Mouse (Mus musculus) forebrain, embryonic 13.5 days (tissue): ENCODE data around the gene Pspn. TPM values are rescaled to one million over a fixed set of nuclear protein-coding genes. Genes with fewer than 3 reads are reported as not detected.

Experiments
- ATAC-seq: fragments of 200-750 bp; cut with Nextera tagmentation; 2 replicates; pipeline ENCODE4 v1.8.0; 2017
- H3K27ac ChIP-seq: fragments of 300-500 bp; sonication (generic); 2 replicates; pipeline ENCODE4 v1.5.1; 2015; ENCODE audit warnings: inconsistent platforms, mild to moderate bottlenecking, moderate library complexity
- H3K27me3 ChIP-seq: fragments of 300-500 bp; sonication (generic); 2 replicates; pipeline ENCODE4 v1.6.1; 2015; ENCODE audit warnings: mild to moderate bottlenecking, inconsistent platforms
- H3K36me3 ChIP-seq: fragments of 300-500 bp; sonication (generic); 2 replicates; pipeline ENCODE4 v1.6.1; 2015; ENCODE audit warnings: mild to moderate bottlenecking, inconsistent platforms; ENCODE audit not compliant: poor library complexity, severe bottlenecking
- H3K4me1 ChIP-seq: fragments of 300-500 bp; sonication (generic); 2 replicates; pipeline ENCODE4 v1.6.1; 2015; ENCODE audit warnings: inconsistent platforms
- H3K4me2 ChIP-seq: fragments of 300-500 bp; sonication (generic); 2 replicates; pipeline ENCODE4 v1.6.1; 2015; ENCODE audit warnings: inconsistent platforms, mild to moderate bottlenecking, moderate library complexity
- H3K4me3 ChIP-seq: fragments of 300-500 bp; sonication (generic); 2 replicates; pipeline ENCODE4 v1.5.1; 2015; ENCODE audit warnings: mild to moderate bottlenecking, inconsistent platforms
- H3K9ac ChIP-seq: fragments of 300-500 bp; sonication (generic); 2 replicates; pipeline ENCODE4 v1.6.1; 2015; ENCODE audit warnings: mild to moderate bottlenecking, inconsistent platforms
- H3K9me3 ChIP-seq: fragments of 300-500 bp; sonication (generic); replicated peaks from 2 replicates; pipeline ENCODE4 v1.6.1; 2016; ENCODE audit warnings: inconsistent platforms
- WGBS: fragments of 180-500 bp; shearing (Covaris S2); methylation state at CpG from one replicate; pipeline ENCODE4 v1.1.7; 2015; 5-methylcytosine and 5-hydroxymethylcytosine counted together
- polyA plus RNA-seq: library from polyadenylated mRNA; unstranded; fragments of >200 nt; fragmentation: Nextera tagmentation; extraction: Ambion mirVana; gene quantifications from 2 replicates; pipeline ENCODE4 v1.2.1, GENCODE M21; 2015

Gene Pspn
- polyA plus RNA-seq, 1 experiment from 2014 or later: not detected

- Histone ChIP-seq H3K4me2 (no peak overlapping the region), H3K36me3 (no peaks in the 10 kb centered on the region), H3K4me3 (no peak overlapping the region), H3K9me3 (no peaks in the 10 kb centered on the region), H3K27me3 (no peaks in the 10 kb centered on the region), H3K4me1 (no peaks in the 10 kb centered on the region), H3K9ac (no peak overlapping the region), H3K27ac (no peak overlapping the region)
- no peak for ATAC-seq
- WGBS: 75% methylated on average over 3 of the region's 3 CpGs
These were observed 24.4 kb downstream of the Pspn start for GRCm38 (mm10) chr17:56975391-56975790.

GRCm38 (mm10) chr17:56974708-56975240 is 25.0 kb downstream of the Pspn start:
- H3K4me3 ChIP-seq: no peak overlapping the region
- H3K27ac ChIP-seq: no peak overlapping the region
- WGBS: 77% methylated on average over 5 of the region's 5 CpGs
- no peaks in the 10 kb centered on the region for H3K4me1 ChIP-seq
- no peak overlapping the region for H3K4me2 ChIP-seq
- no peak overlapping the region for H3K9ac ChIP-seq
- H3K36me3 ChIP-seq: no peaks in the 10 kb centered on the region
- ATAC-seq: no peak
- no peaks in the 10 kb centered on the region for H3K9me3 ChIP-seq
- no peaks in the 10 kb centered on the region for H3K27me3 ChIP-seq

- Histone ChIP-seq H3K9me3 (no peaks in the 10 kb centered on the region), H3K4me3 (no peak overlapping the region), H3K4me1 (no peaks in the 10 kb centered on the region), H3K36me3 (no peaks in the 10 kb centered on the region), H3K4me2 (no peak overlapping the region), H3K9ac (no peak overlapping the region), H3K27ac (no peak overlapping the region), H3K27me3 (peaks cover 4% of the 10 kb centered on the region)
- WGBS: 70% methylated on average over 13 of the region's 14 CpGs
- no peak for ATAC-seq
These were observed 25.7 kb downstream of the Pspn start for GRCm38 (mm10) chr17:56973956-56974707.

GRCm38 (mm10) chr17:56970081-56970480 is 29.7 kb downstream of the Pspn start:
- Histone ChIP-seq H3K4me3 (no peak overlapping the region), H3K27ac (no peak overlapping the region), H3K9ac (no peak overlapping the region), H3K4me1 (no peaks in the 10 kb centered on the region), H3K27me3 (peaks cover 8% of the 10 kb centered on the region), H3K36me3 (no peaks in the 10 kb centered on the region), H3K9me3 (no peaks in the 10 kb centered on the region), H3K4me2 (no peak overlapping the region)
- 78% methylated on average over 5 of the region's 5 CpGs for WGBS
- no peak for ATAC-seq

- no peak overlapping the region for H3K4me3 ChIP-seq
- H3K4me2 ChIP-seq: no peak overlapping the region
- no peak for ATAC-seq
- no peak overlapping the region for H3K9ac ChIP-seq
- no peaks in the 10 kb centered on the region for H3K9me3 ChIP-seq
- WGBS: 71% methylated on average over 3 of the region's 3 CpGs
- no peaks in the 10 kb centered on the region for H3K36me3 ChIP-seq
- no peak overlapping the region for H3K27ac ChIP-seq
- no peaks in the 10 kb centered on the region for H3K4me1 ChIP-seq
- H3K27me3 ChIP-seq: peaks cover 8% of the 10 kb centered on the region
These were observed 30.5 kb downstream of the Pspn start for GRCm38 (mm10) chr17:56969321-56969720.

- Histone ChIP-seq H3K9ac (no peak overlapping the region), H3K27ac (no peak overlapping the region), H3K4me3 (no peak overlapping the region), H3K27me3 (peaks cover 3% of the 10 kb centered on the region; the same call in 1 of the 2 replicates), H3K4me1 (no peaks in the 10 kb centered on the region), H3K9me3 (no peaks in the 10 kb centered on the region), H3K4me2 (no peak overlapping the region), H3K36me3 (no peaks in the 10 kb centered on the region)
- 80% methylated on average over 6 of the region's 6 CpGs for WGBS
- ATAC-seq: no peak
These were observed 36.2 kb downstream of the Pspn start for GRCm38 (mm10) chr17:56963646-56964045.

GRCm38 (mm10) chr17:56962642-56963405 is 37.0 kb downstream of the Pspn start:
- Histone ChIP-seq H3K27me3 (no peaks in the 10 kb centered on the region), H3K4me1 (no peaks in the 10 kb centered on the region), H3K4me2 (no peak overlapping the region), H3K27ac (no peak overlapping the region), H3K9ac (no peak overlapping the region), H3K9me3 (no peaks in the 10 kb centered on the region), H3K36me3 (no peaks in the 10 kb centered on the region), H3K4me3 (no peak overlapping the region)
- WGBS: 81% methylated on average over 5 of the region's 5 CpGs
- ATAC-seq: no peak

- H3K27ac ChIP-seq: no peak overlapping the region
- no peak overlapping the region for H3K9ac ChIP-seq
- ATAC-seq: no peak
- H3K4me2 ChIP-seq: no peak overlapping the region
- 93% methylated on average over 4 of the region's 4 CpGs for WGBS
- no peaks in the 10 kb centered on the region for H3K36me3 ChIP-seq
- H3K27me3 ChIP-seq: no peaks in the 10 kb centered on the region
- no peaks in the 10 kb centered on the region for H3K4me1 ChIP-seq
- no peaks in the 10 kb centered on the region for H3K9me3 ChIP-seq
- H3K4me3 ChIP-seq: no peak overlapping the region
These were observed 37.9 kb downstream of the Pspn start for GRCm38 (mm10) chr17:56961880-56962279.

GRCm38 (mm10) chr17:56958667-56959066 is 41.2 kb downstream of the Pspn start:
- H3K4me3 ChIP-seq: no peak overlapping the region
- 85% methylated on average over 4 of the region's 4 CpGs for WGBS

GRCm38 (mm10) chr17:56957763-56958429 is 41.9 kb downstream of the Pspn start:
- no peak overlapping the region for H3K27ac ChIP-seq
- no peak for ATAC-seq
- 36% methylated on average over 11 of the region's 11 CpGs for WGBS

More at GRCm38 (mm10) chr17:56958667-56959066, 41.2 kb downstream of the Pspn start:
- Histone ChIP-seq H3K4me2 (no peak overlapping the region), H3K36me3 (no peaks in the 10 kb centered on the region), H3K9ac (no peak overlapping the region), H3K27me3 (no peaks in the 10 kb centered on the region; the same call in 1 of the 2 replicates), H3K27ac (no peak overlapping the region), H3K9me3 (no peaks in the 10 kb centered on the region), H3K4me1 (no peaks in the 10 kb centered on the region)
- no peak for ATAC-seq

GRCm38 (mm10) chr17:56954871-56955270 is 44.9 kb downstream of the Pspn start:
- H3K4me1 ChIP-seq: no peaks in the 10 kb centered on the region
- no peaks in the 10 kb centered on the region for H3K36me3 ChIP-seq
- no peaks in the 10 kb centered on the region for H3K9me3 ChIP-seq
- WGBS: 85% methylated on average over 7 of the region's 7 CpGs
- H3K4me3 ChIP-seq: no peak overlapping the region
- no peak overlapping the region for H3K4me2 ChIP-seq
- H3K9ac ChIP-seq: no peak overlapping the region
- no peaks in the 10 kb centered on the region; the same call in none of the 2 replicates for H3K27me3 ChIP-seq
- no peak overlapping the region for H3K27ac ChIP-seq
- ATAC-seq: no peak

More at GRCm38 (mm10) chr17:56957763-56958429, 41.9 kb downstream of the Pspn start:
- Histone ChIP-seq H3K36me3 (no peaks in the 10 kb centered on the region), H3K4me1 (no peaks in the 10 kb centered on the region), H3K4me2 (no peak overlapping the region), H3K9me3 (no peaks in the 10 kb centered on the region), H3K27me3 (no peaks in the 10 kb centered on the region; the same call in 1 of the 2 replicates), H3K4me3 (no peak overlapping the region), H3K9ac (no peak overlapping the region)

GRCm38 (mm10) chr17:56952639-56953038 is 47.2 kb downstream of the Pspn start:
- H3K9me3 ChIP-seq: no peaks in the 10 kb centered on the region
- no peaks in the 10 kb centered on the region for H3K36me3 ChIP-seq
- 100% methylated on average over 1 of the region's 1 CpGs for WGBS
- H3K27me3 ChIP-seq: no peaks in the 10 kb centered on the region; the same call in none of the 2 replicates
- no peak overlapping the region for H3K27ac ChIP-seq
- no peak overlapping the region for H3K9ac ChIP-seq
- no peak for ATAC-seq
- no peak overlapping the region for H3K4me2 ChIP-seq
- H3K4me3 ChIP-seq: no peak overlapping the region
- H3K4me1 ChIP-seq: no peaks in the 10 kb centered on the region
